Mouse (Mus musculus) embryonic facial prominence, embryonic 11.5 days (tissue): ENCODE measurements at regions not wholly inside any gene's neighbourhood (a gene's known extent, or its start where the extent isn't known, plus 50 kb on each side); places are given as distances from the start of the nearest gene placed in this dataset.
"Not testable (repeated sequence)": the region's sequence is repeated elsewhere in the genome, so short reads cannot be mapped to it uniquely, and the experiment has no call there.

Source experiments
- ATAC-seq: fragments of 200-750 bp; cut with Nextera tagmentation; replicated peaks from 2 replicates; pipeline ENCODE4 v1.8.0; 2017; ENCODE audit warnings: low read depth; ENCODE audit not compliant: insufficient number of reproducible peaks, low FRiP score, low TSS enrichment
- DNase-seq: peaks from one replicate; pipeline ENCODE4 v3.0.0-alpha.2; 2015; ENCODE audit warnings: low spot score
- H3K27ac ChIP-seq: fragments of 300-500 bp; sonication (generic); replicated peaks from 2 replicates; pipeline ENCODE4 v1.5.1; 2014; ENCODE audit warnings: mild to moderate bottlenecking, low read depth, low read length, control low read depth
- H3K27me3 ChIP-seq: fragments of 300-500 bp; sonication (generic); 2 replicates; pipeline ENCODE4 v1.6.1; 2014; ENCODE audit warnings: mild to moderate bottlenecking, low read length, moderate library complexity, mixed read lengths; ENCODE audit not compliant: control insufficient read depth, insufficient read depth
- H3K36me3 ChIP-seq: fragments of 300-500 bp; sonication (generic); replicated peaks from 2 replicates; pipeline ENCODE4 v1.6.1; 2014; ENCODE audit warnings: low read depth, mild to moderate bottlenecking, low read length, moderate library complexity, mixed read lengths; ENCODE audit not compliant: control insufficient read depth, insufficient read depth
- H3K4me1 ChIP-seq: fragments of 300-500 bp; sonication (generic); 2 replicates; pipeline ENCODE4 v1.6.1; 2014; ENCODE audit warnings: low read length, mixed read lengths; ENCODE audit not compliant: control insufficient read depth, insufficient read depth
- H3K4me2 ChIP-seq: fragments of 300-500 bp; sonication (generic); 2 replicates; pipeline ENCODE4 v1.6.1; 2014; ENCODE audit warnings: low read depth, mild to moderate bottlenecking, control low read depth, low read length, moderate library complexity
- H3K4me3 ChIP-seq: fragments of 300-500 bp; sonication (generic); 2 replicates; pipeline ENCODE4 v1.5.1; 2014; ENCODE audit warnings: low read depth, low read length, control low read depth
- H3K9ac ChIP-seq: fragments of 300-500 bp; sonication (generic); replicated peaks from 2 replicates; pipeline ENCODE4 v1.6.1; 2014; ENCODE audit warnings: mild to moderate bottlenecking, control low read depth, low read length
- H3K9me3 ChIP-seq: fragments of 300-500 bp; sonication (generic); replicated peaks from 2 replicates; pipeline ENCODE4 v1.6.1; 2016; ENCODE audit warnings: mild to moderate bottlenecking, low read length, inconsistent platforms, mixed read lengths; ENCODE audit not compliant: control insufficient read depth
- WGBS: fragments of 180-500 bp; shearing (Covaris S2); extraction: QIAGEN DNeasy Blood & Tissue Kit; methylation state at CpG from one replicate; pipeline ENCODE4 v1.1.7; 2014; 5-methylcytosine and 5-hydroxymethylcytosine counted together

GRCm38 (mm10) chr8:28473190-28473589 lies 1025.7 kb downstream of the Poteg start:
- H3K4me2 ChIP-seq, result no peak overlapping the region
- H3K9ac ChIP-seq, result no peak overlapping the region
- no peak overlapping the region for H3K4me3 ChIP-seq
- no peaks in the 10 kb centered on the region for H3K9me3 ChIP-seq
- H3K4me1 ChIP-seq, result no peaks in the 10 kb centered on the region
- ATAC-seq (no peak), DNase-seq (no peak)
- no peaks in the 10 kb centered on the region for H3K36me3 ChIP-seq
- H3K27ac ChIP-seq, result no peak overlapping the region
- no peaks in the 10 kb centered on the region for H3K27me3 ChIP-seq
- WGBS, result 82% methylated on average over 2 of the region's 2 CpGs

DNA sequence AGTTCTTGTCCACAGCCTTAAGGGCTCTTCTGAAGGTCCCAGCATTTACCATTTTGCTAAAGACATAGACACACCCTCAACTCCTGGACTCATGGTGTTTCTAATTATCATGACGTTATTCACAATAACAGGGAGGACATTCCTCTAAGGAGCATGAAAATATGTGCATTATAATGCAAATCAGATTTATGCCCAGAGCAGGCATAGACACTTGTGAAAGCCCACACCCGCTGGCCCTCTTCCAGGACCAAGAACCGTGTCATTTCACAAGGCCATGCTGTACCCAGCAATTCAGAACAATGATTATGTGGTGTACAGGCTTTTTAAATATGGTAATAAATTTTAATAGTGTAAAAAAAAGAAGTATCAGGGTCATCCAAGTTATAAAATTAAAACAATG lies 1040.4 kb downstream of the Poteg start:
- no peak for DNase-seq
- no peaks in the 10 kb centered on the region for H3K27me3 ChIP-seq
- no peak overlapping the region for H3K9ac ChIP-seq
- no peaks in the 10 kb centered on the region for H3K36me3 ChIP-seq
- no peak for ATAC-seq
- no peak overlapping the region for H3K4me3 ChIP-seq
- H3K27ac ChIP-seq, result no peak overlapping the region
- H3K4me2 ChIP-seq, result no peak overlapping the region
- H3K4me1 ChIP-seq, result no peaks in the 10 kb centered on the region
- H3K9me3 ChIP-seq, result no peaks in the 10 kb centered on the region
- 76% methylated on average over 3 of the region's 3 CpGs for WGBS

DNA sequence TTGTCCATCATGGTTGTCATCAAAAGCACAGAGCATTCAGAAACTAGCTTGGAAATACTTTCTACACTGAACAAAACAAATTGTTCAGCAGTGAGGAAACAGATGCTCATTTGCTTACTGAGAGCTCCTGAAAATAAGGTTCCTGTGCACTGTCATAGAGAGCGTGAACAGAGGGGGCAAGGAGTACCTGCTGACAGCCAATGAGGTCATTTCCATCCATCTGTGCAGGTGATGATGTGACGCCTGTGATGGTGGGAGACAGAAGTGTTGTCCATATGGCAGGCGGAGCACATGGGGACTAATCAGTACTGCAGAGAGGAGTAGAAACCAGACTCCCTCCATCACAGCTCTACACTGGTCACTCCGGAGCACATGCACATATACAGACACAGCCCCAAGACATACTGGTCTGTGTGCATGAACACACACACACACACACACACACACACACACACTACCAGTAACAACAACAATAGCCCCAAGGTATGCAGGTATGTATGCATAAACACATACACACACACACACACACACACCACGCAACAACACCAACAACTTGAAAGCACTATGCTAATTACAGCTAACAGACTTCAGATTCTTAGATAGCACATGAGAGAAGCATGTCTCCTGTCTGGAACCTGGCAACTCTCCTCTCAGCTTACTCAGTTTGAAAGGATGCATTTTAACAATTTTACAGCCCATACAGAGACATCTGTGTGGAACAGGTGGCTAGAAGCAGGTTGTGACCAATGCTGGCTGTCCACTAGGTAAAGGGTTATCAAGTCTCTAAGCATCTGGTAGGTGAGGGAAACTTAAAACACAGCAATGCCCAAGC lies 1056.2 kb downstream of the Poteg start:
- ATAC-seq (no peak), DNase-seq (no peak)
- Histone ChIP-seq H3K27ac (no peak overlapping the region), H3K4me3 (no peak overlapping the region), H3K9me3 (no peaks in the 10 kb centered on the region), H3K27me3 (no peaks in the 10 kb centered on the region), H3K36me3 (no peaks in the 10 kb centered on the region), H3K4me1 (no peaks in the 10 kb centered on the region), H3K4me2 (no peak overlapping the region), H3K9ac (no peak overlapping the region)
- WGBS, result 89% methylated on average over 5 of the region's 5 CpGs

DNA sequence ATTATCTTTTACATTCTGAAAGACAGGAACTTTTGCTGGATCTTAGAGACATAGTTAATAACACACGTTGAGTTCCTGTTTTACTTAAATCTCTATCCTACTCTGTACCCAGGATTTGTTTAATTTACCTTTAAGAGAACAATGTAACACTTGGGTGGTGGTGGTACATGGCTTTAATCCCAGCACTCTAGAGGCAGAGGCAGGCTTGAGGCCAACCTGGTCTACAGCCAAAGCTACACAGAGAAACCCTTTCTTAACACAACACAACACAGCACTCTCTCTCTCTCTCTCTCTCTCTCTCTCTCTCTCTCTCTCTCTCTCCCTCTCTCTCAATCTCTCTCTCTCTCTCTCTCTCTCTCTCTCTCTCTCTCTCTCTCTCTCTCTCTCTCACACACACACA lies 1076.0 kb downstream of the Poteg start:
- ATAC-seq, result not testable (repeated sequence)

DNA sequence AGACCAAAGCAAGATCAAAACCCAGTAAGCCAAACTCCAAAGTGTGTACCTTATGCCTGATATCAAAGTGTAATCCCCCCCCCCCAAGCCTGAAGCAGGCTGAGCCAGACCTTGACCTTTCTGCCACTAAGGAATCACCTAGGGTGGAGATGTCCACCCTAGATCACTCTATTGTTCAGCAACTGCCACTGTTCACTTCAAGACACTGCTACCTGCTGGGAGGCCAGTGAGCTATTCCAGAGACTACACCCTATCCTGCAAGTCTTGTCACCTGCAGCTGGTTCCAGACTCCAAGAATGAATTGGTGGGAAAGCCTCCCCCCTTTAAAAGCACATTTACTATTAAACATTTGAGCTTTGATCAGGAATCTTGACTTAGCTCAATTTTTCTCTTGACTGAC lies 1099.8 kb downstream of the Poteg start:
- Histone ChIP-seq H3K4me1 (no peaks in the 10 kb centered on the region), H3K9ac (no peak overlapping the region), H3K27me3 (no peaks in the 10 kb centered on the region), H3K4me2 (no peak overlapping the region), H3K36me3 (no peaks in the 10 kb centered on the region), H3K9me3 (no peaks in the 10 kb centered on the region), H3K27ac (no peak overlapping the region), H3K4me3 (no peak overlapping the region)
- DNase-seq (no peak), ATAC-seq (no peak)

More for the DNA sequence above, 1076.0 kb downstream of the Poteg start:
- not testable (repeated sequence) for H3K4me3 ChIP-seq, H3K27ac ChIP-seq, H3K36me3 ChIP-seq, H3K4me1 ChIP-seq, H3K9ac ChIP-seq, H3K4me2 ChIP-seq, H3K9me3 ChIP-seq, H3K27me3 ChIP-seq, DNase-seq
- WGBS, result 86% methylated on average over 1 of the region's 1 CpGs

DNA sequence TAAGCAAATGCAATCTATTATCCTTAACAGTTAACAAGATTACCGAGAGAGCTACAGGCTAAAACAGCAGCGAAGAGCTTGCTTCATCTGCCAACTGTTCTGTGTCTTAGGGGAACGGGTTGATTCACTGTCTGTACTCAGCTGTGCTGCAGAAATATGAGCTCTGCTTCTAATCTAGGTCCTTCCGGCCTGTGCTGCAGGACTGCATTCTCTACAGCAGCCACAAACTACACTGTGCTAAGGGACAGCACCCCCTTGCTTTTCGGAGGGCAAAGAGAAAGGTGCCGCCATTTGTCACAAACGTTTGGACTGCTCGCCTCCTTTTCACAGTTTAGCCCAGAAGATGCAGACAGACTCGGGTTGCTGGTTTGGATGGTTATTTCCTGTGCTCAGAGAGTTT lies 1112.4 kb downstream of the Poteg start:
- ATAC-seq (no peak), DNase-seq (peak; percentile 23)
- H3K4me3 ChIP-seq, result no peak overlapping the region
- no peak overlapping the region for H3K27ac ChIP-seq
- no peaks in the 10 kb centered on the region for H3K27me3 ChIP-seq
- WGBS, result 68% methylated on average over 9 of the region's 9 CpGs
- H3K4me1 ChIP-seq, result no peaks in the 10 kb centered on the region
- H3K4me2 ChIP-seq, result no peak overlapping the region
- no peaks in the 10 kb centered on the region for H3K9me3 ChIP-seq
- H3K9ac ChIP-seq, result no peak overlapping the region
- no peaks in the 10 kb centered on the region for H3K36me3 ChIP-seq

DNA sequence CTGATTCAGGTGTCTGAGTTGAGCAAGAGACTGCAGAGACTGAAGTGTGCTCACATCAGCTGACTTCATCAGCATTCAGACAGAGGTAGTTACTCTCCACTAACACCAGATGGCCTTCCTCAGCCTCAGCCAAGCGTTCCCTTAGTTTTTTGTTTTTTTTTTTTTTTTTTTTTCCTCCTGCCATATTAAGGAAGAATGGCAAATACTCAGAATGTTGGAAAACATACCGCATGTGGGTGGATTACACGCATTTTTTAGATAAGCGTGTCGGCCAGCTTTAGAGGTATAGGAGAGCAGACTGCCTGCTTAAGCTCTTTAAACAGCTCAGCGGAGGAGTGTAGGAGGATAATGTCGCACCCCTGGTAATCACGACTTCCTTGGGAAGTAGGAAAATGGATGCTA lies 1131.8 kb downstream of the Poteg start:
- H3K4me2 ChIP-seq, result no peak overlapping the region
- no peaks in the 10 kb centered on the region for H3K4me1 ChIP-seq
- no peak overlapping the region for H3K4me3 ChIP-seq
- no peaks in the 10 kb centered on the region for H3K27me3 ChIP-seq
- ATAC-seq, result no peak
- DNase-seq, result no peak
- H3K9ac ChIP-seq, result no peak overlapping the region
- WGBS, result 61% methylated on average over 8 of the region's 8 CpGs
- H3K27ac ChIP-seq, result no peak overlapping the region
- no peaks in the 10 kb centered on the region for H3K36me3 ChIP-seq
- no peaks in the 10 kb centered on the region for H3K9me3 ChIP-seq

DNA sequence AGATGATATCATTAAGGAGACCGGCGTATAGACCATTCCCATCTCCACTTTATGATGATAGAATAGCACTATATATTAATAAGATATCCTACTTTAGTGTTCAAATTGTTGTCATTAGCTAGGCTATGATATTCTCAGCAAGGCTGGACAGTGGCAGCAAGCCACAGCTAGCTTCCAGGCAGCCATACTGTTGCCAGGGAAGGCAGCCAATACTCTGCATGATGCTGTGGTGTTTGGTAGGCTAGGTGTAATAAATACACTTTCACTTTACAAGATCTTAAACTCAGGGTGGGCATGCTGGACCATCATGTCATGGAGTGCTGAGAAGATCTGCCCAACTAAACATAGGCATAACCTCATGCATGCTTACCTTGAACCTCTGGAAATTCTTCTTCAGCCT lies 1133.4 kb downstream of the Poteg start:
- DNase-seq, result no peak
- no peaks in the 10 kb centered on the region for H3K27me3 ChIP-seq
- WGBS, result 96% methylated on average over 2 of the region's 2 CpGs
- no peak overlapping the region for H3K9ac ChIP-seq
- no peaks in the 10 kb centered on the region for H3K4me1 ChIP-seq
- H3K27ac ChIP-seq, result no peak overlapping the region
- no peak overlapping the region for H3K4me3 ChIP-seq
- no peaks in the 10 kb centered on the region for H3K36me3 ChIP-seq
- ATAC-seq, result no peak
- no peak overlapping the region for H3K4me2 ChIP-seq
- no peaks in the 10 kb centered on the region for H3K9me3 ChIP-seq
